Mouse (Mus musculus) adrenal gland, postnatal 36 days (tissue): ENCODE measurements around the gene Lemd1. TPM values are rescaled to one million over a fixed set of nuclear protein-coding genes. Genes with fewer than 3 reads are reported as not detected.
A peak's percentile ranks its signal among the peaks of the same experiment; 100 is the strongest.
"Not testable (repeated sequence)": the region's sequence is repeated elsewhere in the genome, so short reads cannot be mapped to it uniquely, and the experiment has no call there.

Experiments
- DNase-seq, 2 experiments: peaks; one replicate each; pipeline ENCODE4 v3.0.0; 2021; ENCODE audit warnings: mixed read lengths in 1 of 2
- long read RNA-seq, 2 experiments: library from polyadenylated mRNA; stranded (forward); transcript quantifications; one replicate each; pipeline ENCODE4 v2.0.0; 2021; ENCODE audit warnings: borderline sequencing depth in 2 of 2
- total RNA-seq, 2 experiments: library from RNA; stranded (reverse); gene quantifications; 2 replicates each; pipeline ENCODE4 v1.2.3; 2021

Lemd1 gene
- total RNA-seq = under 1 TPM; 0.33 TPM
- long read RNA-seq, experiment 1 = 0 reads
- long read RNA-seq, experiment 2 = 0 reads

DNA sequence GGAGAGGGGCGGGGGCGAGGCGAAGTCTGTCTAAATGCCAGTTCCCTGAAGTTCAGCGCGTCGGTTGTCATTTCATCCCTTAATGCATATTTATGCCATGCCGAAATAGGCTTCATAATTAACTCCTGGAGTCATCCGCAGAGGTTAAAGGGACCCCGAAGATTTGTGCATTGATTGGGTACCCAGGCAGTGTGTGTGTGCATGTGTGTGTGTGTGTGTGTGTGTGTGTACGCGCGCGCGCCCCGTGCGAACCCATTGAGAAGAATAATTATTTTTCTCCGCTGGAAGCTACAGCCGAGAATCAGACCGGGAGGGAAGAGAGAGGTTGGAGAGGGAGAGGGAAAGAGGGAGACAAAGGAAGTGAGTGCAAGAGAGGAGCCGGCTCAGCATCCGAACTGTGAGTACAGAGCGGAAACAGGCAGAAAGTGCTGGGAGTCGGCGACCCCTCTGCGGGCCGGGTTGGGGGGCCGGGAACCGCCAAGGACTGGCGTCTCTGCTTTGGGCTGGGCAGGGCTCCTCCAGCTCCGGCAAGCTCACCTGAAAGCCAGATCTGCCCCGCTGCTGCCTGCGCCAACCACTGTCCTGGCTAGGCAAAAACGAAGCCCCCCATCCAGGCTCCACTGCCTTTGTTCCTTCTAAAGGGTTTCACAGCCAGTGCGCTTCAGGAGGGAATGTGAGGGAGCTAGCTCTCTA lies at the start of gene Lemd1, which contains the start of gene AC124108.1:
Gene Lemd1, plus strand, starts transcription at position 339 of the 693 bp plus-strand sequence.
Gene AC124108.1, plus strand, starts transcription at position 365 of the 693 bp plus-strand sequence.
- DNase-seq = no peak

GRCm38 (mm10) chr1:132141753-132142152 lies 49.5 kb upstream of the Lemd1 start:
- DNase-seq = peak in 1 of 2 experiments; percentile 39

DNA sequence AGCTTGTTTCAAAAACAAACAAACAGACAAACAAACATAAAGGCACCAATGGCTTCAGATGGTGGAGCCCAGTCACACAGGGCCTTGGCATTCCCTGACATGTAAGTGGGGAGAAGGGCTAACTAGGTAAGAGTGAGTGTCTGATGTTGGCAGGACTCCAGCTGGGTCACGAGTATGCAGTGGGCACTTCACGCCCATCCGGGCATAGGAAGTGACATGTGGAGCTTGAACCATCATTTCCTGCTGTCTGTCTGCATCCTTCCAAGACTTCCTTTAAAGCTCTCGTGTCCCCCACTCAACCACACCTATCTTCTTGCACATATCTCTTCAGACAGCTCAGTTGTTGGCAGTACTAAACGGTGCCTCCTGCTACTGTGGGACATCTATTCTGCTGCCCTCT lies 48.2 kb upstream of the Lemd1 start:
- DNase-seq = peak; percentile 41 to 42

- no peak for DNase-seq
These were observed 47.5 kb upstream of the Lemd1 start for GRCm38 (mm10) chr1:132143730-132144129.

DNA sequence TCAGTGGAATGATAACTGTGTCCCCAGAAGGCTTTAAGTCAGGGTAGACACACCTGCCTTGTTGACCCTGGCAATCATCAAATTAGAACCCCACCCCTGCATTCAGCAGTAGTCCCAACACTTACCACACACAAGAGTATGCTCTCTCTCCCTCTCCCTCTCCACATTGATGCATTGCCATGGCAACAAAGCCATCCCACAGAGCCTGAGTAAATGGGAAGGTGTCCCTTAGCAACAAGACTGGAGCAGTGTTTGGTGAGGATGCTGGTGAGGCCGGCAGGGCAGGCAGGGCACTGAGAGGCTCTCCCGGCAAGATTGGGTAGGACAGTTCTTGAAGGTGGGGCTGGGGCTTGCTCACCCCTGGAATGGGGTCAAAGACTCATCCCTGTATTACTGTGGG lies 47.0 kb upstream of the Lemd1 start:
- no peak for DNase-seq

GRCm38 (mm10) chr1:132144837-132145236 lies 46.4 kb upstream of the Lemd1 start:
- no peak for DNase-seq

GRCm38 (mm10) chr1:132145973-132146685 lies 45.1 kb upstream of the Lemd1 start:
- peak; percentile 42 to 73 for DNase-seq

DNA sequence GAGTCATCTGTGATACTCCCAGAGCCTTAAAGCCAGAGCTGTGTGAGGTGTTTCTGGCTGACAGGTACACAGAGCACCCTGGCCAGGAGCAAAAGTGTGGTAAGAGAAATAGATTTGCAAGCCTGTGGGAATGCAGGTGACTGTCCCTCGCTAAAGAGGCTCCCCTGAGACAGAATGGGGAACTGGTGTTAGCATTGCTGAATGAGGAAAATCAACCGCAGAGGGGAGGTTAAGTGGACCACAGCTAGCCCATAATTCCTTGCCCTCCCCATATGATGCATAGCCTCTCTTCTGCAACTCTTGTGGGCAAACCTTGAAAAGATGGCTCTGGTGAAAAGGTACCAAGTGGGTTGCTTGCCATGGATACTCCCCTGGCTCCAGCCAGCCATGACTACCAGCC lies 41.8 kb upstream of the Lemd1 start:
- DNase-seq = no peak

GRCm38 (mm10) chr1:132150171-132150570 lies 41.1 kb upstream of the Lemd1 start:
- DNase-seq = peak in 1 of 2 experiments; percentile 18

GRCm38 (mm10) chr1:132150817-132151601 lies 40.2 kb upstream of the Lemd1 start:
- no peak for DNase-seq

- peak in 1 of 2 experiments; percentile 17 for DNase-seq
These were observed 39.3 kb upstream of the Lemd1 start for GRCm38 (mm10) chr1:132151908-132152307.

GRCm38 (mm10) chr1:132153086-132153690 lies 38.0 kb upstream of the Lemd1 start:
- DNase-seq = no peak

- DNase-seq = no peak
These were observed 37.5 kb upstream of the Lemd1 start for GRCm38 (mm10) chr1:132153691-132154090.

DNA sequence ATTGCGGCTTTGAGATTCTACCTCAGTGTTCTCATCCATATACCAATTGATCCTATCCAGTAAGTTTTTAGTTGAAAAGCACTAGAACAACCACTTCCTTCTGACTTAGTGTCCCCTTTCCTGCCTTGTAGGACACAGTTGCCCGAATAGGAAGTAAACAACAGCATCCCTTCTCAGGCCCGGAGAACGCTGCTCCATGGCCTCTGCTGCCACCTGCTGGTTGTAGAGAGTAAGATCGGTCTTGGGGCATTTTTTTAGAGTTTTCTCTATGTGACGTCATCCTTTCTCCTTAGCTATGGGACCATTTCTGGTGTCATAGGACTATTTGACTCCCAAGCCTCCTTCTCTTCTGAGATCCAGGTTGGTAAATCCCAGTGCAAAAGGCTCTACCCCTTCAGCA lies 35.5 kb upstream of the Lemd1 start:
- DNase-seq = peak; percentile 85 to 89

DNA sequence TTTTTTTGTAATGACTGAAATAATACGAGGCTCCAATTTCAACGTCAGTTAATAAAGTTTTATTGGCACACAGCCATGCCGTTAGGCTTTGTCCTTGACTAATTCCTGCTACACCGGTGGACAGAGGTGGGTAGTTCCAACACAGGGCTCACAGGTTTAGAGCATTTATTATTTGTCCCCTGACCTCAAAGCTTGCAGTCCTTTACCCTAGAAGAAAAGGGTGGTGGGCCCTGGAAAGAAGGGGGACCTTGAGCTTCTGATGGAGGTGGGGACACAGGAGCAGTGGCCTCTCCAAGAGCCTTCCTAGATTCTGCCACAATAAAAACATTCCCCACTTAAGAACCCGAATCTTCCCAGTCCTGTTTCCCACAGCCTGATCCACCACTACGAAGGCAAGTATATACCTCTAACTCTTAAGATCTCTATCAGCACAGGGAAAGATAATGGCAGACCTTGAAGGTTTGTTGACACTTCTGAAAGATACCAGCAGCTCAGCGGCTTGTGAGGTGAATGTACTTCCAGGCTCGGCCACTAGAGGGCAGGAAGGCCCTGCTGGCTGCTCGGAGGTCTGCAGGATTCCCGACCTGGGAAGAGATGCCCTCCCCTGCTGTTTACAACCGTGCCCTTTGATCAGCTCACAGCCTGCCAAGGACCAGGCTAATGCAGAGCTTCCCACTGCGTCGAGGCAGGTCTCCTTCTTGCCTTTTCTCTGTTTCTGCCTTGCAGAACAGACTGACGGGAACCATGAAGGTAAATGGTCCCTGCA lies 34.0 kb upstream of the Lemd1 start:
- DNase-seq = peak; percentile 87 to 91

GRCm38 (mm10) chr1:132157808-132158207 lies 33.4 kb upstream of the Lemd1 start:
- DNase-seq = no peak

- DNase-seq = peak in 1 of 2 experiments; percentile 60
These were observed 32.5 kb upstream of the Lemd1 start for GRCm38 (mm10) chr1:132158741-132159140.

DNA sequence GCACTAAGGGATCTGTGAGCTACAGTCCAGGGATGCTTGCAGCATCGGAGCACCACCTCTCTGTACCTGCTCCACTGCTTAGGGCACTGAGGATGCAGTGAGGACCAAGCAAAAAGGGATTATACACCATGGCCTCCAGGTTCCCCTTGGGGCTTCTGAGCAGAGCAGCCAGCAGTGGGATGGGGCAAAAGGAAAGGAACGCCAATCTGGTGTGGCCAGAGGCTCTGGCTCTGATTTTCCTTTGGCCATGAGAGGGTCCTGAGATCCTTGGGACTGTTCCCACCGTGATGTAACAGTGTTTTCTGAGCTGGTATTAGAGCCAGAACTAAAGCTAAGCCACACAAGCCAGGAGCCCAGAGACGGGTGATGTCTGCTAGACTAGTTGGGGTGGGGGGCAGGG lies 31.6 kb upstream of the Lemd1 start:
- no peak for DNase-seq

- no peak for DNase-seq
These were observed 29.9 kb upstream of the Lemd1 start for GRCm38 (mm10) chr1:132161211-132161880.

DNA sequence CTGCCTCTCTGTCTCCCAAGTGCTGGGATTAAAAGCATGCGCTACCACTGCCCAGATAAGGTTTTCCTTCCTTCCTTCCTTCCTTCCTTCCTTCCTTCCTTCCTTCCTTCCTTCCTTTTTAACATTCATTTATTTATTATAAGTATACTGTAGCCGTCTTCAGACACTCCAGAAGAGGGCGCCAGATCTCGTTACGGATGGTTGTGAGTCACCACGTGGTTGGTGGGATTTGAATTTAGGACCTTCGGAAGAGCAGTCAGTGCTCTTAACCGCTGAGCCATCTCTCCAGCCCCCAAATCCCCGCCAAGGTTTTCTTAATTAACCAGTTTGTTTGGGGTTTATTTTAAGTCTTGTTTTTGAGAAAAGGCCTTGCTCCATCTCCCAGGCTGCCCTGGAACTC lies 28.6 kb upstream of the Lemd1 start:
- DNase-seq = not testable (repeated sequence)
